9 mouse cellular contexts compared by ENCODE assay signal in genomic region chr4:118621781-118622180, GRCm38 (mm10). TPM values are rescaled to one million over a fixed set of nuclear protein-coding genes. Genes with fewer than 3 reads are reported as not detected.
DNase-seq lines count a peak whose midpoint lies in the region; ATAC-seq and TF ChIP-seq lines count a peak whose summit lies in the region.
"Had no signal": no experiment of that assay in that cellular context is flagged by ENCODE, and none has a peak within 500 bp of the region (broad histone marks: within the 10 kb centered on the region; RNA-seq: fewer than 3 reads in every experiment).

No protein-coding gene starts in this region.

- DNase-seq in layer of hippocampus, adult 2 months (ENCODE audit: low spot score in 2 of 2): no peak
- no peak for DNase-seq in layer of hippocampus, postnatal 36 days
- no peak for DNase-seq in embryonic facial prominence, embryonic 14.5 days (ENCODE audit: low spot score)
- no peak for DNase-seq in limb, embryonic 11.5 days (ENCODE audit: low spot score)
- DNase-seq in urinary bladder, postnatal 10 days (ENCODE audit: low spot score): no peak
- no peak for DNase-seq in urinary bladder, postnatal 25 days (ENCODE audit: low spot score)
- DNase-seq in kidney, adult 11 months: no peak

- peaks cover 38% of the 10 kb centered on the region for H3K36me3 ChIP-seq in embryonic facial prominence, embryonic 14.5 days (ENCODE audit: control insufficient read depth, insufficient read depth, low read length)
- peaks cover 12% of the 10 kb centered on the region for H3K36me3 ChIP-seq in limb, embryonic 11.5 days (ENCODE audit: control insufficient read depth, insufficient read depth, low read length)
- H3K36me3 ChIP-seq in myocyte (ENCODE audit: control insufficient read depth, insufficient read depth): peaks cover 5% of the 10 kb centered on the region

- H3K79me2 ChIP-seq in myocyte (ENCODE audit: control insufficient read depth, insufficient read depth): peaks cover 15% of the 10 kb centered on the region

- peak overlapping the region; percentile 15 for H3ac ChIP-seq in myocyte (ENCODE audit: control insufficient read depth, insufficient read length)

- H3K27ac ChIP-seq in layer of hippocampus, adult 2 months: no peak overlapping the region
- no peak overlapping the region for H3K27ac ChIP-seq in embryonic facial prominence, embryonic 14.5 days (replicated peaks; ENCODE audit: low read depth, low read length)
- H3K27ac ChIP-seq in limb, embryonic 11.5 days (replicated peaks; ENCODE audit: low read depth, low read length): no peak overlapping the region

- H3K9me3 ChIP-seq in embryonic facial prominence, embryonic 14.5 days (ENCODE audit: control insufficient read depth, low read length): peaks cover 9% of the 10 kb centered on the region
- 0 out of 2 replicates have a peak, but pooled peaks cover 2% of the 10 kb centered on the region for H3K9me3 ChIP-seq in limb, embryonic 11.5 days (ENCODE audit: control insufficient read depth, low read length)

- no peaks in the 10 kb centered on the region for H3K27me3 ChIP-seq in embryonic facial prominence, embryonic 14.5 days (replicated peaks; ENCODE audit: control insufficient read depth, insufficient read depth, low read length)
- H3K27me3 ChIP-seq in limb, embryonic 11.5 days (ENCODE audit: control insufficient read depth, insufficient read depth, low read length): no peaks in the 10 kb centered on the region
- no peaks in the 10 kb centered on the region for H3K27me3 ChIP-seq in myocyte (ENCODE audit: control insufficient read depth, insufficient read depth, insufficient read length)

- H3K4me2 ChIP-seq in embryonic facial prominence, embryonic 14.5 days (ENCODE audit: low read depth, low read length): peak overlapping the region; percentile 93
- H3K4me2 ChIP-seq in limb, embryonic 11.5 days (ENCODE audit: low read depth, severe bottlenecking): peak overlapping the region; percentile 87
- H3K4me2 ChIP-seq in myocyte (ENCODE audit: low read depth): peak overlapping the region; percentile 71

- peaks cover 8% of the 10 kb centered on the region for H3K4me1 ChIP-seq in embryonic facial prominence, embryonic 14.5 days (ENCODE audit: control insufficient read depth, insufficient read depth, low read length)
- H3K4me1 ChIP-seq in limb, embryonic 11.5 days (ENCODE audit: control insufficient read depth, insufficient read depth, low read length): peaks cover 7% of the 10 kb centered on the region; the same call in 1 of the 2 replicates

- 83% methylated on average over 9 of the region's 9 CpGs for WGBS in embryonic facial prominence, embryonic 14.5 days
- WGBS in limb, embryonic 11.5 days: 89% methylated on average over 9 of the region's 9 CpGs

- TF ChIP-seq CTCF in layer of hippocampus, adult 2 months (conservative IDR thresholded peaks at IDR 0.05): no peak

- ATAC-seq in embryonic facial prominence, embryonic 14.5 days (ENCODE audit: low read depth): no peak
- no peak for ATAC-seq in limb, embryonic 11.5 days (ENCODE audit: insufficient number of reproducible peaks, low FRiP score, low TSS enrichment, low read depth)

- no peak for TF ChIP-seq POLR2A in myocyte (IDR thresholded peaks at IDR 0.05; ENCODE audit: insufficient read length, low read depth)

- peak overlapping the region; percentile 76 for H3K9ac ChIP-seq in embryonic facial prominence, embryonic 14.5 days (ENCODE audit: low read depth, low read length)
- no peak overlapping the region for H3K9ac ChIP-seq in limb, embryonic 11.5 days (ENCODE audit: low read length)

- H3K4me3 ChIP-seq in layer of hippocampus, adult 2 months: peak overlapping the region; percentile 64
- peak overlapping the region; percentile 62 for H3K4me3 ChIP-seq in embryonic facial prominence, embryonic 14.5 days (ENCODE audit: low read depth, low read length)
- H3K4me3 ChIP-seq in limb, embryonic 11.5 days (ENCODE audit: low read depth, low read length): peak overlapping the region; percentile 78
- H3K4me3 ChIP-seq in myocyte: peak overlapping the region; percentile 73

TF ChIP-seq in myocyte, 11 proteins besides CTCF, POLR2A, EP300 and RAD21:
- no peak for TF ChIP-seq USF1 (IDR thresholded peaks at IDR 0.05; ENCODE audit: low read depth)
- no peak for TF ChIP-seq CEBPB (IDR thresholded peaks at IDR 0.05; ENCODE audit: insufficient read depth, poor library complexity, severe bottlenecking)
- TF ChIP-seq MYOG (IDR thresholded peaks at IDR 0.05; ENCODE audit: control insufficient read depth in 1 of 3, insufficient read depth in 1 of 3, insufficient read length in 2 of 3, low read depth in 2 of 3): no peak
- TF ChIP-seq POLR2AphosphoS2 (IDR thresholded peaks at IDR 0.05; ENCODE audit: insufficient read length, low read depth): no peak
- no peak for TF ChIP-seq SRF (IDR thresholded peaks at IDR 0.05; ENCODE audit: control insufficient read depth, insufficient read length, low read depth)
- no peak for TF ChIP-seq TCF3 (IDR thresholded peaks at IDR 0.05; ENCODE audit: insufficient read length, low read depth)
- no peak for TF ChIP-seq TCF12 (IDR thresholded peaks at IDR 0.05; ENCODE audit: insufficient read depth, poor library complexity, severe bottlenecking)
- no peak for TF ChIP-seq MAX (IDR thresholded peaks at IDR 0.05; ENCODE audit: low read depth)
- TF ChIP-seq MYOD1 (IDR thresholded peaks at IDR 0.05; ENCODE audit: control insufficient read depth in 1 of 3, insufficient read length in 2 of 3, low read depth in 2 of 3): no peak
- TF ChIP-seq REST (IDR thresholded peaks at IDR 0.05; ENCODE audit: insufficient read depth, insufficient read length): no peak

RNA-seq across cellular contexts. Expression of gene Ebna1bp2, which starts 1.2 kb away (rescaled TPM):
- total RNA-seq in layer of hippocampus, adult 2 months (2021): 10 to 100 TPM; 56.5 to 58.8 TPM
- 10 to 100 TPM; 61.8 to 64.2 TPM for total RNA-seq in layer of hippocampus, postnatal 36 days (2021)
- polyA plus RNA-seq in embryonic facial prominence, embryonic 14.5 days (2014; fragmentation: Nextera tagmentation; extraction: Ambion mirVana): 148 and 150 TPM in 2 replicates
- 180 and 190 TPM in 2 replicates for polyA plus RNA-seq in limb, embryonic 11.5 days (2014; fragmentation: Nextera tagmentation; extraction: Ambion mirVana)
- polyA plus RNA-seq in myocyte (2012; fragmentation: generic; extraction: Trizol): 71.7 TPM

RNA-seq across cellular contexts. Expression of gene Cfap57, which starts 1.2 kb away (rescaled TPM):
- total RNA-seq in layer of hippocampus, adult 2 months (2021): under 1 TPM; 0.56 to 0.72 TPM
- total RNA-seq in layer of hippocampus, postnatal 36 days (2021): under 1 TPM; 0.78 to 0.90 TPM
- 0.38 and 1.4 TPM in 2 replicates for polyA plus RNA-seq in embryonic facial prominence, embryonic 14.5 days (2014; fragmentation: Nextera tagmentation; extraction: Ambion mirVana)
- 0.40 and 0.45 TPM in 2 replicates for polyA plus RNA-seq in limb, embryonic 11.5 days (2014; fragmentation: Nextera tagmentation; extraction: Ambion mirVana)
- polyA plus RNA-seq in myocyte (2012; fragmentation: generic; extraction: Trizol): not detected
- total RNA-seq: gastrocnemius, adult 8-10 months had no signal

RNA-seq across cellular contexts. Expression of gene Olfr62, which starts 37.0 kb away (rescaled TPM):
- total RNA-seq in layer of hippocampus, adult 2 months (2021): not detected
- total RNA-seq in layer of hippocampus, postnatal 36 days (2021): not detected
- polyA plus RNA-seq in embryonic facial prominence, embryonic 14.5 days (2014; fragmentation: Nextera tagmentation; extraction: Ambion mirVana): 0.13 and 0.22 TPM in 2 replicates
- not detected in 2 replicates for polyA plus RNA-seq in limb, embryonic 11.5 days (2014; fragmentation: Nextera tagmentation; extraction: Ambion mirVana)
- not detected for polyA plus RNA-seq in myocyte (2012; fragmentation: generic; extraction: Trizol)
- total RNA-seq: gastrocnemius, adult 8-10 months had no signal
